Mouse (Mus musculus) retina, postnatal 1 day (tissue): ENCODE measurements around the gene Edar.

Experiments
- DNase-seq: peaks from one replicate; pipeline ENCODE4 v3.0.0-alpha.2; 2012

Gene Edar

GRCm38 (mm10) chr10:58651270-58652042 is 24.0 kb downstream of the Edar start:
- DNase-seq, result peak; percentile 70

- peak; percentile 40 for DNase-seq
Measured at GRCm38 (mm10) chr10:58648787-58649186, 26.7 kb downstream of the Edar start.

GRCm38 (mm10) chr10:58644671-58645070 is 30.8 kb downstream of the Edar start:
- DNase-seq, result no peak

- DNase-seq, result no peak
Measured at GRCm38 (mm10) chr10:58644194-58644593, 31.3 kb downstream of the Edar start.

GRCm38 (mm10) chr10:58643001-58643400 is 32.5 kb downstream of the Edar start:
- DNase-seq, result no peak

- DNase-seq, result no peak
Measured at GRCm38 (mm10) chr10:58641631-58642030, 33.8 kb downstream of the Edar start.

- DNase-seq, result peak; percentile 38
Measured at GRCm38 (mm10) chr10:58640446-58641400, 34.7 kb downstream of the Edar start.

- no peak for DNase-seq
Measured at GRCm38 (mm10) chr10:58639291-58639690, 36.2 kb downstream of the Edar start.

- DNase-seq, result no peak
Measured at GRCm38 (mm10) chr10:58636431-58637080, 38.9 kb downstream of the Edar start.

GRCm38 (mm10) chr10:58633507-58633906 is 41.9 kb downstream of the Edar start:
- DNase-seq, result no peak

GRCm38 (mm10) chr10:58627569-58627968 is 47.9 kb downstream of the Edar start:
- DNase-seq, result peak; percentile 65

GRCm38 (mm10) chr10:58624848-58625711 is 50.4 kb downstream of the Edar start:
- no peak for DNase-seq

GRCm38 (mm10) chr10:58619266-58619665 is 56.2 kb downstream of the Edar start:
- DNase-seq, result no peak

- no peak for DNase-seq
Measured at GRCm38 (mm10) chr10:58618501-58619216, 56.8 kb downstream of the Edar start.

GRCm38 (mm10) chr10:58616565-58616964 is 58.9 kb downstream of the Edar start:
- DNase-seq, result no peak

- no peak for DNase-seq
Measured at GRCm38 (mm10) chr10:58614601-58615000, 60.9 kb downstream of the Edar start.

GRCm38 (mm10) chr10:58610484-58611261 is 64.8 kb downstream of the Edar start:
- DNase-seq, result no peak

- DNase-seq, result no peak
Measured at GRCm38 (mm10) chr10:58608858-58609257, 66.6 kb downstream of the Edar start.

- DNase-seq, result no peak
Measured at GRCm38 (mm10) chr10:58606356-58606755, 69.1 kb downstream of the Edar start.

- DNase-seq, result no peak
Measured at GRCm38 (mm10) chr10:58604779-58605178, 70.7 kb downstream of the Edar start.

- DNase-seq, result no peak
Measured at GRCm38 (mm10) chr10:58601946-58602345, 73.5 kb downstream of the Edar start.
